In the genomic region with DNA sequence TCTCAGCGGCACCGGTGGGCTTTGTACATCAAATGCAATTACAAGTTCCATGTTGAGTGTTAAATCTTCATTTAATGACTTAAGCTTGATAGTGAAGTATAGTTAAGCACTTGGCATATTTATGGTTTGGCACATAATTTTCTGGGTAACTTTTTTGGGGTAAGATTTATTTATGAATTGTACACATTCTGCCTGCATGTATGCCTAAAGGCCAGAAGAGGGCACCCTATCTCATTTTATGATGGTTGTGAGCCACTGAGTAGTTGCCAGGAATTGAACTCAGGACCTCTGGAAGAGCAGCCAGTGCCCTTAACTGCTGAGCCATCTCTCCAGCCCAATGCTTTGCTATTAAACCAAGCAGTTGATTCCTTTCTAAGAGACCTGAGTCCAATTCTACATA, we compare ENCODE assay signal across 17 mouse cellular contexts. TPM values are rescaled to one million over a fixed set of nuclear protein-coding genes. Genes with fewer than 3 reads are reported as not detected.
DNase-seq lines count a peak whose midpoint lies in the region; ATAC-seq and TF ChIP-seq lines count a peak whose summit lies in the region.
"Had no signal": no experiment of that assay in that cellular context is flagged by ENCODE, and none has a peak within 500 bp of the region (broad histone marks: within the 10 kb centered on the region; RNA-seq: fewer than 3 reads in every experiment).

No protein-coding gene starts in this region.

- TF ChIP-seq EP300 in CH12.LX (IDR thresholded peaks at IDR 0.05; ENCODE audit: low read length) = no peak

- in situ Hi-C loops in CH12.LX (cut with MboI; ENCODE audit: low pct_ligation_motif_present, low pct_unique_long_range_greater_than_20kb, low sequenced_read_pairs) = no loop called here

- no peak for DNase-seq in left cerebral cortex, adult 2 months (ENCODE audit: extremely low spot score in 1 of 2, low spot score in 2 of 2)
- no peak for DNase-seq in left cerebral cortex, postnatal 14 days (ENCODE audit: low spot score in 2 of 2)
- DNase-seq in CH12.LX (ENCODE audit: extremely low read depth) (peak; percentile 2), NIH3T3 (ENCODE audit: low read depth) (peak; percentile 23)
- no peak for DNase-seq in cerebellum, adult 9-10 months
- DNase-seq in adrenal gland, postnatal 4 days (ENCODE audit: low spot score in 2 of 2) = no peak
- DNase-seq: adrenal gland, postnatal 25 days; cerebellum, postnatal 36 days; heart, adult 18-20 months; kidney, postnatal 10 days; layer of hippocampus, postnatal 36 days; thymus, adult 18-20 months had no signal

- peak; percentile 48; the same call in 1 of the 2 replicates for ATAC-seq in megakaryocyte progenitor cell, adult 5-6 weeks (replicated peaks; ENCODE audit: poor library complexity)

- dilution Hi-C loops in CH12.LX (cut with MboI; ENCODE audit: extremely low pct_ligation_motif_present, extremely low pct_unique_long_range_greater_than_20kb, low sequenced_read_pairs) = no loop called here

- no peak overlapping the region for H3K4me2 ChIP-seq in CH12.LX (ENCODE audit: insufficient read depth, low read depth, poor library complexity, severe bottlenecking)
- H3K4me2 ChIP-seq: embryonic facial prominence, embryonic 13.5 days; limb, embryonic 12.5 days; lung, embryonic 15.5 days had no signal

- H3K4me1 ChIP-seq in CH12.LX (ENCODE audit: control insufficient read depth in 1 of 2, insufficient read depth in 2 of 2) = no peaks in the 10 kb centered on the region
- H3K4me1 ChIP-seq: embryonic facial prominence, embryonic 13.5 days; limb, embryonic 12.5 days; lung, embryonic 15.5 days had no signal

- H3K9me3 ChIP-seq in CH12.LX (replicated peaks; ENCODE audit: low read length) = no peaks in the 10 kb centered on the region
- H3K9me3 ChIP-seq: embryonic facial prominence, embryonic 13.5 days; forebrain, embryonic 10.5 days; limb, embryonic 12.5 days; lung, embryonic 15.5 days had no signal

- TF ChIP-seq POLR2A in CH12.LX (IDR thresholded peaks at IDR 0.05; ENCODE audit: low read depth, low read length) = no peak

- peak; percentile 51 for TF ChIP-seq RAD21 in CH12.LX (IDR thresholded peaks at IDR 0.05; ENCODE audit: low read depth, low read length)

- no peak overlapping the region for H3K27ac ChIP-seq in left cerebral cortex, adult 2 months
- no peak overlapping the region for H3K27ac ChIP-seq in CH12.LX (ENCODE audit: insufficient read depth, low read depth)
- H3K27ac ChIP-seq: embryonic facial prominence, embryonic 13.5 days; forebrain, embryonic 10.5 days; limb, embryonic 12.5 days; lung, embryonic 15.5 days had no signal

- intact Hi-C loops in left cerebral cortex, adult 2 months (cut with DNase I) = no loop called here
- intact Hi-C loops in left cerebral cortex, postnatal 14 days (cut with DNase I) = no loop called here

- H3K79me2 ChIP-seq in CH12.LX (replicated peaks; ENCODE audit: control insufficient read depth, extremely low read depth, insufficient read depth, poor library complexity, severe bottlenecking) = no peaks in the 10 kb centered on the region

- no peak overlapping the region for H3K4me3 ChIP-seq in left cerebral cortex, adult 2 months
- no peak overlapping the region for H3K4me3 ChIP-seq in CH12.LX (replicated peaks in 1 of 3; ENCODE audit: low read depth in 2 of 3, low read length in 2 of 3, poor library complexity in 1 of 3)
- H3K4me3 ChIP-seq: embryonic facial prominence, embryonic 13.5 days; forebrain, embryonic 10.5 days; limb, embryonic 12.5 days; lung, embryonic 15.5 days had no signal

- H3K36me3 ChIP-seq in CH12.LX (replicated peaks in 1 of 2; ENCODE audit: control insufficient read depth in 1 of 2, insufficient read depth in 1 of 2, low read length in 1 of 2) = no peaks in the 10 kb centered on the region
- H3K36me3 ChIP-seq: embryonic facial prominence, embryonic 13.5 days; forebrain, embryonic 10.5 days; limb, embryonic 12.5 days; lung, embryonic 15.5 days had no signal

- peak; percentile 36 for TF ChIP-seq CTCF in left cerebral cortex, adult 2 months (IDR thresholded peaks at IDR 0.05)
- TF ChIP-seq CTCF in CH12.LX (conservative IDR thresholded peaks at IDR 0.05 in 1 of 2, IDR thresholded peaks at IDR 0.05 in 1 of 2; ENCODE audit: low read depth in 2 of 2, low read length in 2 of 2) = peak in 1 of 2 experiments; percentile 64; a peak in 2 of 4 replicates

- H3K9ac ChIP-seq in CH12.LX (ENCODE audit: insufficient read depth, low read depth) = no peak overlapping the region
- H3K9ac ChIP-seq: embryonic facial prominence, embryonic 13.5 days; limb, embryonic 12.5 days; lung, embryonic 15.5 days had no signal

- no peaks in the 10 kb centered on the region for H3K27me3 ChIP-seq in CH12.LX (replicated peaks)
- H3K27me3 ChIP-seq: embryonic facial prominence, embryonic 13.5 days; limb, embryonic 12.5 days; lung, embryonic 15.5 days had no signal

TF ChIP-seq in CH12.LX, 34 proteins besides CTCF, POLR2A, EP300 and RAD21:
- TF ChIP-seq ZNF384 (IDR thresholded peaks at IDR 0.05; ENCODE audit: low read depth, low read length) (no peak), ZMIZ1 (IDR thresholded peaks at IDR 0.05; ENCODE audit: low read depth, low read length) (no peak), SMC3 (IDR thresholded peaks at IDR 0.05; ENCODE audit: low read depth, low read length) (peak; percentile 60), ETS1 (conservative IDR thresholded peaks at IDR 0.05; ENCODE audit: low read depth, low read length) (no peak)

RNA-seq across cellular contexts. Expression of a gene that starts 48.9 kb away (rescaled TPM):
- 10 to 100 TPM; 36.5 to 39.8 TPM for total RNA-seq in left cerebral cortex, adult 2 months (2021)
- total RNA-seq in left cerebral cortex, postnatal 14 days (2021) = 10 to 100 TPM; 33.7 to 34.7 TPM
- total RNA-seq in CH12.LX (2012; rRNA removed) = 8.0 and 8.1 TPM in 2 replicates
- total RNA-seq in CH12.LX (2014; rRNA removed) = 8.1 and 10.0 TPM in 2 replicates
- 8.7 and 10.1 TPM in 2 replicates for polyA plus RNA-seq in CH12.LX (2012; ENCODE audit: insufficient read length, low read depth)
- 26.2 and 32.4 TPM in 2 replicates for total RNA-seq in megakaryocyte progenitor cell, adult 5-6 weeks (2015)
- total RNA-seq in megakaryocyte progenitor cell, adult 5-6 weeks (2017) = 22.4 and 22.9 TPM in 2 replicates
- 10 to 100 TPM; 69.5 to 74.7 TPM for total RNA-seq in adrenal gland, postnatal 4 days (2021)

RNA-seq across cellular contexts. Expression of a gene that starts 52.2 kb away (rescaled TPM):
- 1 to 10 TPM; 6.0 to 6.1 TPM for total RNA-seq in left cerebral cortex, adult 2 months (2021)
- 1 to 10 TPM; 5.5 to 6.2 TPM for total RNA-seq in left cerebral cortex, postnatal 14 days (2021)
- total RNA-seq in CH12.LX (2012; rRNA removed) (not detected in 2 replicates), CH12.LX (2014; rRNA removed) (not detected in 2 replicates)
- not detected in 2 replicates for polyA plus RNA-seq in CH12.LX (2012; ENCODE audit: insufficient read length, low read depth)
- total RNA-seq in megakaryocyte progenitor cell, adult 5-6 weeks (2015) = not detected in 2 replicates
- total RNA-seq in megakaryocyte progenitor cell, adult 5-6 weeks (2017) = not detected in 2 replicates
- total RNA-seq in adrenal gland, postnatal 4 days (2021) = 10 to 100 TPM; 28.9 to 88.8 TPM

Comparison
In these comparisons a context has a peak if more than half of its experiments do, and no peak if none do; other contexts are left out.
1. DNase-seq: peak in CH12.LX (single experiment) and NIH3T3 (single experiment); none in left cerebral cortex, adult 2 months (0 of 2), left cerebral cortex, postnatal 14 days (0 of 2), cerebellum, adult 9-10 months (single experiment) and adrenal gland, postnatal 4 days (0 of 2).
2. RNA of a gene that starts 52.2 kb away (total RNA-seq): 28.9 to 88.8 TPM in adrenal gland, postnatal 4 days, 5.5 to 6.2 TPM in left cerebral cortex, postnatal 14 days and 6.0 to 6.1 TPM in left cerebral cortex, adult 2 months; not detected in CH12.LX and not detected in megakaryocyte progenitor cell, adult 5-6 weeks; every median in the first group is over 4 times any median in the second.